Mouse (Mus musculus) E14TG2a.4 (cell line): Measurements from ENCODE around the gene Efcc1.

Experiments used
- H3K27me3 ChIP-seq: 2 replicates; pipeline ENCODE4 v1.6.1; 2014; ENCODE audit warnings: low read length, control low read depth; ENCODE audit not compliant: insufficient read depth
- H3K36me3 ChIP-seq: 2 replicates; pipeline ENCODE4 v1.6.1; 2014; ENCODE audit warnings: low read length, control low read depth; ENCODE audit not compliant: insufficient read depth
- H3K4me1 ChIP-seq: replicated peaks from 2 replicates; pipeline ENCODE4 v1.6.1; 2014; ENCODE audit warnings: low read depth, low read length, control low read depth
- H3K4me3 ChIP-seq: replicated peaks from 2 replicates; pipeline ENCODE4 v1.5.1; 2014; ENCODE audit warnings: mild to moderate bottlenecking, low read length
- H3K9me3 ChIP-seq: 2 replicates; pipeline ENCODE4 v1.6.1; 2014; ENCODE audit warnings: low read length, control low read depth
- CTCF ChIP-seq: conservative IDR thresholded peaks from 2 replicates; pipeline ENCODE4 v1.5.1; 2014; ENCODE audit warnings: low read length
- NANOG ChIP-seq: IDR thresholded peaks from 2 replicates; pipeline ENCODE4 v1.6.1; 2014; ENCODE audit warnings: borderline replicate concordance, low read length, mixed read lengths
- POU5F1 ChIP-seq: IDR thresholded peaks from 2 replicates; pipeline ENCODE4 v1.6.1; 2014; ENCODE audit warnings: low read length, borderline replicate concordance

The Efcc1 gene

DNA sequence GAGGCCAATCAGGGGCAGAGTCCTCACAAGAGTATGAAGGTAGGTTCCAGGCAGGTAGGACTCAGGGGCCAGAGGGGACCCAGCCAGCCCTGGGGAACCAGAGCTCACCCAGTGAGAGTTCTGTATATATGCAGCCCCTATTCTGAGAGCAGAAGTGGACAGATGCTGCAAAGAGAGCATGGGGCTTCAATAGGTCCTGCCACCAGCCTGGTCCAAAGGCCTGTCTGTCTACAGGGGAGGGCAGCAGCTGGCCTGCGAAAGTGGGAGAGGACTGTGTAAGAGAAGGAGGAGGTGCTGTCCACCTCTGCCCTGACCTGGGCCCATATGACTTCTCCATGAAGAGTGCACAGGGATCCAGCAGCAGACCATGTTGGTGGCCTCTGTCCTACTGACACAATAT lies 46.0 kb downstream of the Efcc1 start:
- Histone ChIP-seq H3K4me1 (no peaks in the 10 kb centered on the region), H3K36me3 (no peaks in the 10 kb centered on the region), H3K27me3 (peaks cover 12% of the 10 kb centered on the region), H3K4me3 (no peak overlapping the region), H3K9me3 (peaks cover 4% of the 10 kb centered on the region; the same call in 1 of the 2 replicates)
- TF ChIP-seq NANOG (no peak), CTCF (no peak)

DNA sequence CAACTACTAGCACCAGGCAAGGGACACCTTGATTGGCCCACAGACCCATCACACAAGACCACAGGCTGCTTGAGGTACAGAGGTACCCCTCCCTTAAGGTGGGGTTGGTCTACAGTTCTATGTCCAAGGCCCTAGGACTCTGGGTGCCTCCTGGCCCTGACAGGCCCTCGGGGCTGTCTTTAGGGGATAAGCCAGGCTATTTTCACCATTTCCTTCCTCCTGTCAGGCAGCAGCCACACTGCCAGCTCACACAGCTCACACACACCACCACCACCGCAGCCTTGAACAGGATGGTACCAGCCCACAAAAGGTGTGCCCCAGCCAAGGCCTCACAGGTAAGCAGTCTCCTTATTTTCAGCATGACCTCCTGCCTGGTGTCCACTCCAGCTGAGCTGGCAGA lies 47.2 kb downstream of the Efcc1 start, which contains the start of gene Gp9:
Gene Gp9 (plus strand): TSS at position 231 of the 400 bp plus-strand sequence.
- Histone ChIP-seq H3K4me1 (no peaks in the 10 kb centered on the region), H3K36me3 (no peaks in the 10 kb centered on the region), H3K4me3 (no peak within 1 kb of the TSS), H3K27me3 (peaks cover 12% of the 10 kb centered on the region), H3K9me3 (peaks cover 4% of the 10 kb centered on the region; the same call in 1 of the 2 replicates)
- TF ChIP-seq POU5F1 (no peak), CTCF (no peak), NANOG (no peak)

DNA sequence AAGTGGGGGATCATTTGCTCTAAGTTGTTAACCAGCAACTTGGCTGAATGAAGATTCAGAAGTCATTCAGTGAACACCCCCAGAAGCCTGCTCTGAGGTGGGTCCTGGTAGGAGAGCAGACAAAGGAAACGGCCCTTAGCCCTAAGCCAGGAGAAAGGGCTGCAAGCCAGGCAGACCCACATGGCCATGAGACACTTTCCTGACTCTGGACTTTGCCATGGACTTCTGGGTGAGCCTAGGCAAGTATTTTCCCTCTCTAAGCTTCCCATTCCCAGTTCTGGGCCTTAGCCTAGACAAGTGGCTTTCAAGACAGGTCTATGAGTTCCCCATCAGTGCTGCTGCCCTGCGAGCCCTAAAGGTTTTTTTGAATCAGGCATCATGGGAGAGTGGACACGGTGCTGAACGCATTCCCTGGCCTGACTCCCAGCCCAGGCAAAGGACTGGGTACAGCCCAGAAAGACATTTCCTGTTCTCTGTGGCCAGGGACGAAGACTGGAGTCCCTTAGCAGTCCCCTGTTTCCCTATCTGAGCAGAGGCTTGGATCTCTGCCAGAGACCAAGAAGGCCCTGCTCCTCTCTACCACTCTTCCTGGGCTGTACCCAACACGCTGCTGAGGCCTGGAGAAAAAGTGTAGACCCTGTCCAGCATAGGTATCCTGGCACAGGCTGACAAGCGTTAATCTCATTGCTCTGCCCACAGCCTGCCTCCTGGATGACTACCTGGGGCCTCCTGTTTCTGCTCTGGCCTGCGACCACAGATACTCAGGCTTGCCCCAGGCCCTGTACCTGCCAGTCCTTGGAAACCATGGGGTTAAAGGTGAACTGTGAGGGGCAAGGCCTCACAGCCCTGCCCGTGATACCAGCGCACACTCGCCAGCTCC lies 47.9 kb downstream of the Efcc1 start:
- no peaks in the 10 kb centered on the region for H3K4me1 ChIP-seq
- TF ChIP-seq NANOG (no peak), CTCF (no peak), POU5F1 (no peak)
- no peaks in the 10 kb centered on the region for H3K36me3 ChIP-seq
- H3K4me3 ChIP-seq, result no peak overlapping the region
- peaks cover 4% of the 10 kb centered on the region; the same call in 1 of the 2 replicates for H3K9me3 ChIP-seq
- H3K27me3 ChIP-seq, result peaks cover 12% of the 10 kb centered on the region

GRCm38 (mm10) chr6:87779174-87780165 lies 48.8 kb downstream of the Efcc1 start:
- no peaks in the 10 kb centered on the region for H3K4me1 ChIP-seq
- H3K27me3 ChIP-seq, result peaks cover 12% of the 10 kb centered on the region
- peaks cover 4% of the 10 kb centered on the region; the same call in 1 of the 2 replicates for H3K9me3 ChIP-seq
- no peaks in the 10 kb centered on the region for H3K36me3 ChIP-seq
- H3K4me3 ChIP-seq, result no peak overlapping the region
- TF ChIP-seq NANOG (no peak), CTCF (no peak), POU5F1 (no peak)

DNA sequence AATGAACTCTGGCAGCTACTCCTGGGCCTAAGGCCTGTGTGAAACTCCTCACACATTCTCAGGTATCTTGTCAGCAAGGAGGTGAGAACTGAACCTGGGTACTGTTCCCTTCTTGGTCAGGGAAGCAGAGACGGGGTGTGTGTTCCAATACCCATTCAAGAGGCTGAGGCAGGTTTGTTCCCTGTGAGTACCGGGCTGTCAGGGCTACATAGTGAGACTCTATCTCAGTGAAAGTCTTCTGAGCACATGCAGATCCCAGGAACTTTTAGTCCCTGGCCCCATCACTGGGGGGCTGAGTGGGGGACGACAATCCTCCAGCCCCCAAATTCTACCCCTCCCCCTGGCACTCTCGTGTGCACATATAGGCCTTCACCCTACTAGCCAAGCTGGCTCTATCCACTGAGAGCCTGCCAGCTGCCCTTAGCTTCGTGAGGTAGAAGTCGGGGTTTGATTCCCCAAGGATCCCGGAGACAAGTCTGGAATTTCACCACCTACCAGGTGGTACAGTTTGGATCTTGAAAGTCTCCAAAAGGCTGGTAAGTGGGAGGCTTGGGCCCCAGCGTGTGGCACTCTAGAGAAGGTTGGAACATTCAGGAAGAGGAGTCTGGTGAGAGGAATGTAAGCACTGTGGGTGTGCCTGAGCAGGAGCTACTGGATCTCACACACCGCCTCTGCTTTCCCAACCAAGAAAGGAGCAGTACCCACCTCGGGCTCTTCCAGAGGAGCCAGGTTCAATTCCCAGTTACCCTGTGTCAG lies 50.1 kb downstream of the Efcc1 start:
- H3K4me1 ChIP-seq, result no peaks in the 10 kb centered on the region
- no peaks in the 10 kb centered on the region for H3K9me3 ChIP-seq
- H3K4me3 ChIP-seq, result no peak overlapping the region
- TF ChIP-seq POU5F1 (no peak), NANOG (no peak), CTCF (no peak)
- peaks cover 8% of the 10 kb centered on the region for H3K27me3 ChIP-seq
- no peaks in the 10 kb centered on the region for H3K36me3 ChIP-seq

DNA sequence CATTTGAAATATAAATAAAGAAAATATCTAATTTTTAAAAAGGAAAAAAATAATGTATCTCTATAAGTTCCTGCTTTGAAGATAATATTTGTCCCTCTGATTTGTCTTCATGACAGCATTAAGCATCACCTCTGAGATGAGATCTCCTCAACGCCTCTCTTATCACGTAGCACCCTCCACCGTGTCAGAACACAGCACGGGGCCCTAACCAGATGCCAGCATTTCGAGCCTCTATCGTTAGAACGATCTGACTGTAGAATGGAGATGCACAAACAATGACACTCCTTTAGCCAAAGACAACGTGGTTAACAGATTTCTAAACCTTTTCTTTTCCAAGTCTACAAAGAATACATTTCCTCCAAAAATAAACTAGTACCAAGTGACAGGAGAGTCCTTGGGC lies 53.4 kb downstream of the Efcc1 start:
- Histone ChIP-seq H3K36me3 (no peaks in the 10 kb centered on the region), H3K4me3 (no peak overlapping the region), H3K27me3 (no peaks in the 10 kb centered on the region), H3K4me1 (peaks cover 7% of the 10 kb centered on the region), H3K9me3 (no peaks in the 10 kb centered on the region)
- TF ChIP-seq POU5F1 (no peak), NANOG (no peak), CTCF (no peak)

- TF ChIP-seq CTCF (no peak), POU5F1 (no peak), NANOG (no peak)
- no peaks in the 10 kb centered on the region for H3K27me3 ChIP-seq
Measured at GRCm38 (mm10) chr6:87786621-87787020, 56.0 kb downstream of the Efcc1 start.

More at GRCm38 (mm10) chr6:87786621-87787020, 56.0 kb downstream of the Efcc1 start:
- Histone ChIP-seq H3K4me1 (peaks cover 23% of the 10 kb centered on the region), H3K36me3 (no peaks in the 10 kb centered on the region), H3K9me3 (no peaks in the 10 kb centered on the region), H3K4me3 (no peak overlapping the region)
